Mouse (Mus musculus): ENCODE results near the gene Pcnt.

GRCm38 (mm10) chr10:76351953-76352352 is 90.6 kb downstream of the Pcnt start:
- TF ChIP-seq POLR2A (IDR thresholded peaks at IDR 0.05; ENCODE audit: borderline replicate concordance, extremely low read depth, low read depth, low read length), result no peak
- TF ChIP-seq CTCF (IDR thresholded peaks at IDR 0.05; ENCODE audit: insufficient read depth, low read length), result no peak

Data from lung, adult 2 months (tissue).